Mouse (Mus musculus): ENCODE measurements at regions not wholly inside any gene's neighbourhood (a gene's known extent, or its start where the extent isn't known, plus 50 kb on each side); places are given as distances from the start of the nearest gene placed in this dataset.

GRCm38 (mm10) chr5:116823260-116823659 lies 231.6 kb upstream of the Srrm4 start:
- Histone ChIP-seq H3K9me3 (replicated peaks) (peaks cover 17% of the 10 kb centered on the region; the same call in 1 of the 2 replicates), H3K4me1 (no peaks in the 10 kb centered on the region), H3K4me3 (no peak overlapping the region), H3K9ac (no peak overlapping the region), H3K27ac (no peak overlapping the region), H3K4me2 (no peak overlapping the region), H3K27me3 (replicated peaks) (no peaks in the 10 kb centered on the region), H3K36me3 (no peaks in the 10 kb centered on the region)
- no peak for ATAC-seq
- 49% methylated on average over 3 of the region's 3 CpGs for WGBS (ENCODE audit: insufficient replicate concordance)

GRCm38 (mm10) chr5:116822141-116822540 lies 230.5 kb upstream of the Srrm4 start:
- Histone ChIP-seq H3K9me3 (replicated peaks) (peaks cover 13% of the 10 kb centered on the region), H3K9ac (no peak overlapping the region), H3K4me2 (no peak overlapping the region), H3K27ac (no peak overlapping the region), H3K4me1 (no peaks in the 10 kb centered on the region), H3K36me3 (no peaks in the 10 kb centered on the region), H3K4me3 (no peak overlapping the region), H3K27me3 (replicated peaks) (no peaks in the 10 kb centered on the region)
- WGBS (ENCODE audit: insufficient replicate concordance), result 13% methylated on average over 14 of the region's 14 CpGs
- ATAC-seq, result no peak

DNA sequence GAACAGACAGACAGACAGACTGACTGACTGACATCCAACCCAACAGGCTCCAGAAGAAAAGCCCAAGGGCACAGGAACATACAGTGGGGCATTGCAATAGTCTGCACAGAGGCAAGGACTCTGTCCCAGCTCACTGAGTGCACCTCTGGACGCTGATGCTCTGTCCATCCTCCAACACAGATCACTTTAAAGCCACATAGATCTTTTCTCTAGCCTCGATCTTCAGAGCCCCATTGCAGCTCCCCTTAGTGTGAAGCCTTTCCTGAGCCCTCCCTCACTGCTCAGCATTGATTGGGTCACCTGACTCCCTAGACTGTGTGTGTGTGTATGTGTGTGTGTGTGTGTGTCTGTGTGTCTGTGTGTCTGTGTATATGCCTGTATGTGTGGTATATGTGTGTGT lies 218.2 kb upstream of the Srrm4 start:
- Histone ChIP-seq H3K9ac (no peak overlapping the region), H3K4me2 (no peak overlapping the region), H3K4me3 (no peak overlapping the region), H3K27me3 (replicated peaks) (no peaks in the 10 kb centered on the region), H3K36me3 (no peaks in the 10 kb centered on the region), H3K27ac (no peak overlapping the region), H3K9me3 (replicated peaks) (0 out of 2 replicates have a peak, but pooled peaks cover 8% of the 10 kb centered on the region), H3K4me1 (no peaks in the 10 kb centered on the region)
- WGBS (ENCODE audit: insufficient replicate concordance), result 33% methylated on average over 2 of the region's 2 CpGs
- no peak for ATAC-seq

DNA sequence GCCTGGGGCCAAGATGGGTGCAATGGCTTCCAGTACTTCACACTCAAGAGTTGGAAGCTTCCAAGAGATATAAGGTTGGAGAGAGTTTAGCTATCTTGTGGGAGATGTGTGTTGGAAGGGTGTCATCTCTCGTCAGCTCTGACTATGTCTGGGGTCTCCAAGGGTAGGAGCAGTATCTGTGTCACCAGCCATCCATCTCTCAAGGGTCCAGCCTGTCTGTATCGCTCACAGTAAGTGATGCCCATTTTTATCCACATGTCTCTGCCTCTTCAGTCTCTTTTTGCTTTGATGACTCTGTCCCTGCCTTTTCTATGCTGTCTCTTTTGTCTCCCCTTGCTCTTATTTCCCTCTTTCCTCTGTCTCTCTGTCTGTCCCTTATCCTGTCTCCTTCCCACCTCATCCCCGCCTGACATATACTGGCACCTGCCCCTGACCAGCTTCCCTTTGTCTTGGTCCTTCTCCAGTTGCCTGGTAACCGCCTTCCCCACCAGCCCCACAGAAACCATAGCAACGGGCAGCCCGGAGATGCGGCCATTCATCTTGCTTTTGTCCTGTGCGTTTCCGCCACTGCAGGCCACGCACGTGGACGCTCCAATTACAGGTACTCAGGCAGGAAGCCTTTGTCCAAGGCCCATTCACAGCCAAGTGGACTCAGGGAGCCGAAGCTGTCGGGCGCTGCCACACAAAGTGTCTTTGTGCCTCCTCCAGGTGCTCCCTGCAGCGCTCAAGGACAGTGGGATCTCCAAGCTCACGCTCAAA lies 217.6 kb upstream of the Srrm4 start:
- Histone ChIP-seq H3K4me1 (no peaks in the 10 kb centered on the region), H3K4me2 (no peak overlapping the region), H3K4me3 (no peak overlapping the region), H3K9ac (no peak overlapping the region), H3K27me3 (replicated peaks) (no peaks in the 10 kb centered on the region), H3K27ac (no peak overlapping the region), H3K9me3 (replicated peaks) (0 out of 2 replicates have a peak, but pooled peaks cover 8% of the 10 kb centered on the region), H3K36me3 (no peaks in the 10 kb centered on the region)
- no peak for ATAC-seq
- WGBS (ENCODE audit: insufficient replicate concordance), result 54% methylated on average over 17 of the region's 17 CpGs

DNA sequence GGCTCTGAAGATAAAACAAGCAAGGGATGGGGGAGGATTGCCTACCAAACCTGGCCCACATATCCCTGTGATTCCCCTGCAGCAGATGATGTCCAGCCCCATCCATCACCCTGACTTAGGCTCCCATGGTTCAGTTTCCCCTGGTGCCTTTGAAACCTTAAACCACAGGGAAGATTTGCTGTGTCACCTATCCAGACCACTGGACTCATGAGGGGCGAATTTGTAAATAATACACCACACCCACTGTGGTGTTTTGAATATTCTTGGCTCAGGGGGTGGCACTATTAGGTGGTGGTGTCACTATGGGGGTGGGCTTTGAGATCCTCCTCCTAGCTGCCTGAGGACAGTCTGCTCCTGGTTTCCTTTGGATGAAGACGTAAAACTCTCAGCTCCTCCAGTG lies 205.8 kb upstream of the Srrm4 start:
- no peak overlapping the region for H3K27ac ChIP-seq
- no peaks in the 10 kb centered on the region for H3K27me3 ChIP-seq (replicated peaks)
- whole genome bisulfite sequencing (ENCODE audit: insufficient replicate concordance), result 44% methylated on average over 2 of the region's 2 CpGs
- H3K4me1 ChIP-seq, result no peaks in the 10 kb centered on the region
- H3K9me3 ChIP-seq (replicated peaks), result peaks cover 34% of the 10 kb centered on the region; the same call in 1 of the 2 replicates
- H3K9ac ChIP-seq, result no peak overlapping the region
- ATAC-seq, result no peak
- no peak overlapping the region for H3K4me3 ChIP-seq
- H3K4me2 ChIP-seq, result no peak overlapping the region
- H3K36me3 ChIP-seq, result no peaks in the 10 kb centered on the region

DNA sequence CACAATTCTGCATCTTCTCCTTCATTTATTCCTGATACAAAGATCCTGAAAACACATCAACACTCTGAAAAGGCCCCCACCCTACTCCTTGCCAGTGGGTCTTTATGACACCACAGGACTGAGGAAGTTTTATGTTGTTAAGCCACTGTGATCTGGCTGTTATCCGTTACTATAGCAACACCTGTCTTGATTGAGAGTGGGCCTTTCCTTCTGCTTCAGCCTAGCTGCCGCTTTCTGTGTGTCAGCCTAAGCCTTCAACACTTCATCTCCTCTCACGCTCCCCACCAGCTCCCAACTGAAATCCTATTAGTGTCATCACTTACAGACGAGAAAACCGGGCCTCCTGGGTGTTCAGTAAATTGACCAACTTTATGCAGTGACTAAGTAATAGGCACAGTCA lies 203.6 kb upstream of the Srrm4 start:
- Histone ChIP-seq H3K9me3 (replicated peaks) (peaks cover 30% of the 10 kb centered on the region), H3K4me3 (no peak overlapping the region), H3K27ac (no peak overlapping the region), H3K27me3 (replicated peaks) (no peaks in the 10 kb centered on the region), H3K4me1 (no peaks in the 10 kb centered on the region), H3K4me2 (no peak overlapping the region), H3K9ac (no peak overlapping the region), H3K36me3 (no peaks in the 10 kb centered on the region)
- no peak for ATAC-seq
- 49% methylated on average over 5 of the region's 5 CpGs for WGBS (ENCODE audit: insufficient replicate concordance)

- Histone ChIP-seq H3K4me2 (no peak overlapping the region), H3K36me3 (no peaks in the 10 kb centered on the region), H3K9ac (no peak overlapping the region), H3K4me3 (no peak overlapping the region), H3K27ac (no peak overlapping the region), H3K9me3 (replicated peaks) (peaks cover 44% of the 10 kb centered on the region), H3K4me1 (no peaks in the 10 kb centered on the region), H3K27me3 (replicated peaks) (no peaks in the 10 kb centered on the region)
- 53% methylated on average over 8 of the region's 8 CpGs for WGBS (ENCODE audit: insufficient replicate concordance)
- ATAC-seq, result no peak
Measured at GRCm38 (mm10) chr5:116790419-116790818, 198.8 kb upstream of the Srrm4 start.

- no peaks in the 10 kb centered on the region for H3K4me1 ChIP-seq
- H3K9me3 ChIP-seq (replicated peaks), result peaks cover 49% of the 10 kb centered on the region
- no peaks in the 10 kb centered on the region for H3K27me3 ChIP-seq (replicated peaks)
- no peak for ATAC-seq
- H3K4me3 ChIP-seq, result no peak overlapping the region
- H3K27ac ChIP-seq, result no peak overlapping the region
- no peaks in the 10 kb centered on the region for H3K36me3 ChIP-seq
- no peak overlapping the region for H3K9ac ChIP-seq
- H3K4me2 ChIP-seq, result no peak overlapping the region
- WGBS (ENCODE audit: insufficient replicate concordance), result 74% methylated on average over 9 of the region's 9 CpGs
Measured at GRCm38 (mm10) chr5:116789859-116790258, 198.2 kb upstream of the Srrm4 start.

DNA sequence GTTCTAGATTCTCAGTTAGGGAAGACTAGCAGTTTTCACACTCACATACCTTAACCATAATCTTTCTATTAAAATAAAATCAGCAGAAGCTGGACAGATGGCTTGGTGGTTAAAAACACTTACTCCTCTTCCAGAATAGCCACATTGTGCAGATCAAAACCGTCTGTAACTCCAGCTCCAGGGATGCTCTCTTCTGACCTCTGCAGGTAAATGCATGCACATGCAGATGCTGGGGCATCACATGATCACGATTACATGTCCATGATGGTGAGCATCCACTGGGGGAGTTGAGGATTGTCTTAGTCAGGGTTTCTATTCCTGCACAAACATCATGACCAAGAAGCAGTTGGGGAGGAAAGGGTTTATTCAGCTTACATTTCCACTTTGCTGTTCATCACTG lies 184.8 kb upstream of the Srrm4 start:
- no peak overlapping the region for H3K4me2 ChIP-seq
- H3K4me3 ChIP-seq, result no peak overlapping the region
- H3K4me1 ChIP-seq, result no peaks in the 10 kb centered on the region
- no peaks in the 10 kb centered on the region for H3K36me3 ChIP-seq
- no peak overlapping the region for H3K27ac ChIP-seq
- no peak overlapping the region for H3K9ac ChIP-seq
- ATAC-seq, result no peak
- no peaks in the 10 kb centered on the region for H3K27me3 ChIP-seq (replicated peaks)
- 37% methylated on average over 2 of the region's 2 CpGs for WGBS (ENCODE audit: insufficient replicate concordance)
- peaks cover 1% of the 10 kb centered on the region for H3K9me3 ChIP-seq (replicated peaks)

- no peaks in the 10 kb centered on the region for H3K27me3 ChIP-seq (replicated peaks)
- WGBS (ENCODE audit: insufficient replicate concordance), result 89% methylated on average over 2 of the region's 2 CpGs
- no peaks in the 10 kb centered on the region for H3K36me3 ChIP-seq
- H3K4me1 ChIP-seq, result no peaks in the 10 kb centered on the region
- H3K4me2 ChIP-seq, result no peak overlapping the region
- peaks cover 36% of the 10 kb centered on the region for H3K9me3 ChIP-seq (replicated peaks)
- no peak for ATAC-seq
- H3K4me3 ChIP-seq, result no peak overlapping the region
- H3K9ac ChIP-seq, result no peak overlapping the region
- H3K27ac ChIP-seq, result no peak overlapping the region
Measured at GRCm38 (mm10) chr5:116766261-116766660, 174.6 kb upstream of the Srrm4 start.

DNA sequence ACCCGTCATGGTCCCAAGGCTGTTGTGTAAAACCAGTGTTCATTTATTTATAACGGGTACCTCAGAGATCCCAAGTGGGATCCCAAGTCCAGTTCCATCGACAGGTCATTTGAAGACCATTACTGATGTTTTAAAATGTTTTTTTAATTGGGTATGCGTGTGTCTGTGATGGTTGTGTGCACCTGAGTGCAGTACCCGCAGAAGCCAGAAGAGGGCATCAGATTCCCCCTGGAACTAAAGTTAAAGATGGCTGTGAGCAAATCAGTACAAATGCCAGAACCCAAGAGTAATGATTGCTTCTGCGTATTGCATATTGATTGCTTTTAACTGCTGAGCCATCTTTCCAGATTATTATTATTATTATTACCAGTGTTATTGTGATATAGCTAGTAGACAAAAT lies 169.7 kb upstream of the Srrm4 start:
- H3K9ac ChIP-seq, result no peak overlapping the region
- ATAC-seq, result no peak
- no peaks in the 10 kb centered on the region for H3K27me3 ChIP-seq (replicated peaks)
- 67% methylated on average over 6 of the region's 6 CpGs for WGBS (ENCODE audit: insufficient replicate concordance)
- H3K4me2 ChIP-seq, result no peak overlapping the region
- peaks cover 62% of the 10 kb centered on the region for H3K9me3 ChIP-seq (replicated peaks)
- H3K4me1 ChIP-seq, result no peaks in the 10 kb centered on the region
- H3K36me3 ChIP-seq, result no peaks in the 10 kb centered on the region
- no peak overlapping the region for H3K27ac ChIP-seq
- H3K4me3 ChIP-seq, result no peak overlapping the region

DNA sequence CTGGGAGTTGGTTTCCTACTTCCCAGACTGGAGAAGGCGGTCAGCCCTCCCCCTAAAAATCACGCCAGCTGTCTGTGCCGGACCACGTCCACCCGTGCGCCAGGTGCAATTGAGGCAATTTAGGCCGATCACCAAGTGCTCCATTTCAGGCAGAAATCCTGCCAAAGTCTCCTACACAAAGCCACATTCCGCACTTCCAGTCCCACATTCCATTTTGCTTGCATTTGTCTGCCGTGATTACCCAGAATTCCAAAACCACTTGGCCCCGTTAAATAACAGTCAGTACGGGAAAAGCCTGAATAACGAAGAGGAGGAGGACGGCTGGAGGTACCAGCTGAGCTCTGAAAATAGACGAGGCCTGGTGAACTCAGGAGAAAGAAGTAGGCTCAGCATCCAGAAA lies 167.1 kb upstream of the Srrm4 start:
- H3K9ac ChIP-seq, result no peak overlapping the region
- 76% methylated on average over 14 of the region's 14 CpGs for WGBS (ENCODE audit: insufficient replicate concordance)
- no peak overlapping the region for H3K4me3 ChIP-seq
- no peaks in the 10 kb centered on the region for H3K4me1 ChIP-seq
- no peak for ATAC-seq
- no peaks in the 10 kb centered on the region for H3K36me3 ChIP-seq
- H3K9me3 ChIP-seq (replicated peaks), result peaks cover 50% of the 10 kb centered on the region
- H3K27me3 ChIP-seq (replicated peaks), result no peaks in the 10 kb centered on the region
- H3K27ac ChIP-seq, result no peak overlapping the region
- H3K4me2 ChIP-seq, result no peak overlapping the region

GRCm38 (mm10) chr5:116752941-116753340 lies 161.3 kb upstream of the Srrm4 start:
- Histone ChIP-seq H3K9ac (no peak overlapping the region), H3K27me3 (replicated peaks) (no peaks in the 10 kb centered on the region), H3K4me2 (no peak overlapping the region), H3K4me3 (no peak overlapping the region), H3K9me3 (replicated peaks) (0 out of 2 replicates have a peak, but pooled peaks cover 5% of the 10 kb centered on the region), H3K4me1 (no peaks in the 10 kb centered on the region), H3K36me3 (no peaks in the 10 kb centered on the region), H3K27ac (no peak overlapping the region)
- no peak for ATAC-seq
- WGBS (ENCODE audit: insufficient replicate concordance), result 42% methylated on average over 2 of the region's 2 CpGs

Measured in liver, embryonic 12.5 days (tissue).